Mouse (Mus musculus) lung, adult 2 months (tissue): Measurements from ENCODE around the gene 4930579F01Rik.

Experiments
- CTCF ChIP-seq: fragments of 200-500 bp; IDR thresholded peaks from 2 replicates; pipeline ENCODE4 v1.5.1; 2011; ENCODE audit warnings: mild to moderate bottlenecking, low read length, control low read depth; ENCODE audit not compliant: insufficient read depth
- POLR2A ChIP-seq: fragments of 200-500 bp; IDR thresholded peaks from 2 replicates; pipeline ENCODE4 v1.6.1; 2011; ENCODE audit warnings: low read depth, mild to moderate bottlenecking, control low read depth, low read length, borderline replicate concordance; ENCODE audit errors: extremely low read depth

DNA sequence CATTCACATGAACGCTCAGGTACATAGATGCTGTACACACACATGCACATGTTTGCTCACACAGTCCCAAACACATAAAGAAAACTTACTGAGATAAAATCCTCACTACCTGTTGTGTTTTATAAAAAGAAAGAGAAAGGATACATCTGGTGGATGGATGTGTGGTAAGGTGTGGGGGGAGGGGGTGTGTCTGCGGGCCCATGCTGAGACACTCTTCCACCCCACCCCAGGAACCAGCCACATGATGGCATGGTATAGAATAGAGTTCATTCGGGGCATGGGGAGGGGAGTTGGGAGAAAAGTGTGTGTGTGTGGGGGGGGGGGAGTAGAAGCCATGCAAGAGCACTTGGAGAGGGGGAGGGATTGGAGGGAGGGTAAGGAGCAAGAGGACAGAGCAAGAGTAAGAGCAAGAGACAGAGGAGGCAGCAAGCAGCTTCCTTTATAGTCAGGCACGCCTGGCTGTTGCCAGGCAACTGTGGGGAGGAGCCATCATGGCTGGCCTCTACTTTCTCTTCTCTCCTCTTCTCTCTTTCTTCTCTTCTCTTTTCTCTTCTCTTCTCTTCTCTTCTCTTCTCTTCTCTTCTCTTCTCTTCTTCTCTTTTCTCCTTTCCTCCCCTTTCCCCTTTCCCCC is 31.0 kb downstream of the 4930579F01Rik start:
- TF ChIP-seq CTCF (no peak), POLR2A (no peak)
